Mouse (Mus musculus): Measurements from ENCODE around the gene Gm10392. TPM values are rescaled to one million over a fixed set of nuclear protein-coding genes. Genes with fewer than 3 reads are reported as not detected.

Gm10392 gene
- polyA plus RNA-seq, 1 experiment from 2014 or later = not detected

GRCm38 (mm10) chr11:77489591-77490235 lies 29.3 kb downstream of the Gm10392 start, which contains the start of gene Ankrd13b:
Gene Ankrd13b (minus strand): TSS chr11:77489678.
- Histone ChIP-seq H3K27ac (ENCODE audit: low read length) (peak within 1 kb of the TSS; percentile 89), H3K27me3 (ENCODE audit: control insufficient read depth, insufficient read depth, low read length) (no peaks in the 10 kb centered on the region), H3K9ac (ENCODE audit: low read length) (peak within 1 kb of the TSS; percentile 91), H3K4me2 (ENCODE audit: low read depth, low read length) (peak within 1 kb of the TSS; percentile 90), H3K36me3 (ENCODE audit: control insufficient read depth, insufficient read depth, low read length) (no peaks in the 10 kb centered on the region), H3K9me3 (replicated peaks; ENCODE audit: control insufficient read depth, low read length) (no peaks in the 10 kb centered on the region), H3K4me3 (replicated peaks; ENCODE audit: low read length) (peak within 1 kb of the TSS; percentile 84), H3K4me1 (ENCODE audit: control insufficient read depth, insufficient read depth, low read length) (peaks cover 54% of the 10 kb centered on the region)
- WGBS = 1% methylated on average over 61 of the region's 87 CpGs
- ATAC-seq (ENCODE audit: insufficient read depth, low FRiP score) = peak; percentile 22; the same call in 1 of the 2 replicates

- no peaks in the 10 kb centered on the region for H3K9me3 ChIP-seq (replicated peaks; ENCODE audit: control insufficient read depth, low read length)
- no peaks in the 10 kb centered on the region for H3K36me3 ChIP-seq (ENCODE audit: control insufficient read depth, insufficient read depth, low read length)
- no peak for ATAC-seq (ENCODE audit: insufficient read depth, low FRiP score)
- H3K4me3 ChIP-seq (replicated peaks; ENCODE audit: low read length) = peak overlapping the region; percentile 84
- peak overlapping the region; percentile 90 for H3K4me2 ChIP-seq (ENCODE audit: low read depth, low read length)
- no peaks in the 10 kb centered on the region for H3K27me3 ChIP-seq (ENCODE audit: control insufficient read depth, insufficient read depth, low read length)
- H3K9ac ChIP-seq (ENCODE audit: low read length) = peak overlapping the region; percentile 91
- 3% methylated on average over 55 of the region's 55 CpGs for WGBS
- H3K4me1 ChIP-seq (ENCODE audit: control insufficient read depth, insufficient read depth, low read length) = peaks cover 49% of the 10 kb centered on the region
- no peak overlapping the region for H3K27ac ChIP-seq (ENCODE audit: low read length)
These were observed 30.0 kb downstream of the Gm10392 start for GRCm38 (mm10) chr11:77488771-77489581.

DNA sequence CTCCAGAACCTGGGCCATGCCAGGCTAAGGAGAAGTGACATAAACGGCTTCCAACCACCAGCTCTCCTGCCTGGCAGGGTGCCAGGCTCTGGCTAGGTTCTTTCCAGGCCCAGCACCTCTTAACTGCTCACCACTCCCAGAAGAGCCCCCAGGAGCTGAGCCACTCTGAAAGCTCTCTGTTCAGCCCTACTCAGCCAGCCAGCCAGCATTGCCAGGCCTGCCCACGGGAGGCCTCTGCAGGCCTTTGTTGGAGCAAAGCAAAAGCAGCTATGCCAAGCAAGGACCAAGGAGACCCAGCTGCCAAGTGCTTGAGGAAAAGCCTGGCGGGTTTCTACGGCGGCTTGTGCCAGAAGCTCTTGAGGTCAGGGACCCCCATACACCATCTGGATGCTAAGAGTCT lies 32.2 kb downstream of the Gm10392 start:
- Histone ChIP-seq H3K27ac (ENCODE audit: low read length) (no peak overlapping the region), H3K9ac (ENCODE audit: low read length) (peak overlapping the region; percentile 19; the same call in 1 of the 2 replicates), H3K4me3 (replicated peaks; ENCODE audit: low read length) (no peak overlapping the region), H3K36me3 (ENCODE audit: control insufficient read depth, insufficient read depth, low read length) (no peaks in the 10 kb centered on the region), H3K4me2 (ENCODE audit: low read depth, low read length) (no peak overlapping the region), H3K4me1 (ENCODE audit: control insufficient read depth, insufficient read depth, low read length) (peaks cover 43% of the 10 kb centered on the region), H3K9me3 (replicated peaks; ENCODE audit: control insufficient read depth, low read length) (no peaks in the 10 kb centered on the region), H3K27me3 (ENCODE audit: control insufficient read depth, insufficient read depth, low read length) (no peaks in the 10 kb centered on the region)
- 70% methylated on average over 5 of the region's 5 CpGs for WGBS
- no peak for ATAC-seq (ENCODE audit: insufficient read depth, low FRiP score)

DNA sequence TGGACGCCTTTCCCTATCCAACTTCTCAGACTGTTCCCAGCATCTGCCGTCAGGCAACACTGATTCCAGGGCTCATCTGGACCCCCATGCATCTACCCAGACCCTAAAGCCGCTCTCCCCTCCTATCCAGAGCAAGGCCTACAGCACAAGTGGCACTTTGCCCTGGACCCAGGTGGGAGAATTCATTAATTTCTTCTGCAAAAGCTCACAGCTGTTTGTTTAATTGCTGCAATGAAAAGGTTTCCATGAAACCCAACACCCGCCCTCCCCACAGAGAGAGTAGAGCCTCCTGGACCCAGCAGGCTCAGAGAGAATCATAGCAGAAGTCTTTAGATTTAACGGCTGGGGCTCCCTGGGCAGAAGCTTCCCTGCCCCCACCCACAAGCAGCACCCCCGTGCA lies 33.8 kb downstream of the Gm10392 start:
- Histone ChIP-seq H3K4me2 (ENCODE audit: low read depth, low read length) (no peak overlapping the region), H3K9me3 (replicated peaks; ENCODE audit: control insufficient read depth, low read length) (no peaks in the 10 kb centered on the region), H3K4me1 (ENCODE audit: control insufficient read depth, insufficient read depth, low read length) (peaks cover 29% of the 10 kb centered on the region), H3K27ac (ENCODE audit: low read length) (no peak overlapping the region), H3K27me3 (ENCODE audit: control insufficient read depth, insufficient read depth, low read length) (no peaks in the 10 kb centered on the region), H3K36me3 (ENCODE audit: control insufficient read depth, insufficient read depth, low read length) (no peaks in the 10 kb centered on the region), H3K9ac (ENCODE audit: low read length) (no peak overlapping the region), H3K4me3 (replicated peaks; ENCODE audit: low read length) (no peak overlapping the region)
- no peak for ATAC-seq (ENCODE audit: insufficient read depth, low FRiP score)
- 49% methylated on average over 6 of the region's 6 CpGs for WGBS

- 39% methylated on average over 11 of the region's 11 CpGs for WGBS
- Histone ChIP-seq H3K27ac (ENCODE audit: low read length) (no peak overlapping the region), H3K4me3 (replicated peaks; ENCODE audit: low read length) (no peak overlapping the region), H3K4me2 (ENCODE audit: low read depth, low read length) (no peak overlapping the region), H3K4me1 (ENCODE audit: control insufficient read depth, insufficient read depth, low read length) (peaks cover 22% of the 10 kb centered on the region), H3K27me3 (ENCODE audit: control insufficient read depth, insufficient read depth, low read length) (no peaks in the 10 kb centered on the region), H3K9ac (ENCODE audit: low read length) (no peak overlapping the region), H3K36me3 (ENCODE audit: control insufficient read depth, insufficient read depth, low read length) (no peaks in the 10 kb centered on the region), H3K9me3 (replicated peaks; ENCODE audit: control insufficient read depth, low read length) (no peaks in the 10 kb centered on the region)
- ATAC-seq (ENCODE audit: insufficient read depth, low FRiP score) = no peak
These were observed 35.3 kb downstream of the Gm10392 start for GRCm38 (mm10) chr11:77483510-77484255.

DNA sequence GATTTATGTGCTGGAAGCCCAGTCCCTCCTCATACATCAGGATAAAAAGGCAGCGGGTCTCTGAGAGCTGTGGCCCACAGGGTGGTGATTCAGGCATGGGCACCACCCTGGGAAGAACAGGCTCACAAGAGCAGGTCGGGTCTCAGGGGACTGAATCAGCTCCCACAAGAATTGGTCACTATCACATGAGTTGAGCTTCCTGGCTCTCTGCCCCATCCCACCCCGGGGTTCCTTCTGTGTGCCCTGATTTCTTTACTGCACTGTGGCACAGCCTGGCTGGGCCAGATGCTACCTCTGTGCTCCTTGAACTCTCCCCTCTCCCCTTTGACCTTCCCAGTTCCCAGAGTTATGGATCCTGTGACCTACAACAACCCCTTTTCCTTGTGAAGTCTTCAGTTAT lies 36.0 kb downstream of the Gm10392 start:
- ATAC-seq (ENCODE audit: insufficient read depth, low FRiP score) = no peak
- H3K9me3 ChIP-seq (replicated peaks; ENCODE audit: control insufficient read depth, low read length) = no peaks in the 10 kb centered on the region
- no peak overlapping the region for H3K9ac ChIP-seq (ENCODE audit: low read length)
- no peaks in the 10 kb centered on the region for H3K27me3 ChIP-seq (ENCODE audit: control insufficient read depth, insufficient read depth, low read length)
- WGBS = 51% methylated on average over 3 of the region's 3 CpGs
- H3K4me1 ChIP-seq (ENCODE audit: control insufficient read depth, insufficient read depth, low read length) = peaks cover 17% of the 10 kb centered on the region
- no peak overlapping the region for H3K4me3 ChIP-seq (replicated peaks; ENCODE audit: low read length)
- H3K4me2 ChIP-seq (ENCODE audit: low read depth, low read length) = no peak overlapping the region
- H3K36me3 ChIP-seq (ENCODE audit: control insufficient read depth, insufficient read depth, low read length) = no peaks in the 10 kb centered on the region
- H3K27ac ChIP-seq (ENCODE audit: low read length) = no peak overlapping the region

- Histone ChIP-seq H3K4me2 (ENCODE audit: low read depth, low read length) (no peak overlapping the region), H3K36me3 (ENCODE audit: control insufficient read depth, insufficient read depth, low read length) (no peaks in the 10 kb centered on the region), H3K27me3 (ENCODE audit: control insufficient read depth, insufficient read depth, low read length) (no peaks in the 10 kb centered on the region), H3K9me3 (replicated peaks; ENCODE audit: control insufficient read depth, low read length) (no peaks in the 10 kb centered on the region), H3K4me3 (replicated peaks; ENCODE audit: low read length) (no peak overlapping the region), H3K27ac (ENCODE audit: low read length) (no peak overlapping the region), H3K4me1 (ENCODE audit: control insufficient read depth, insufficient read depth, low read length) (no peaks in the 10 kb centered on the region), H3K9ac (ENCODE audit: low read length) (no peak overlapping the region)
- no peak for ATAC-seq (ENCODE audit: insufficient read depth, low FRiP score)
- 89% methylated on average over 6 of the region's 6 CpGs for WGBS
These were observed 42.1 kb downstream of the Gm10392 start for GRCm38 (mm10) chr11:77476895-77477294.

GRCm38 (mm10) chr11:77476216-77476615 lies 42.8 kb downstream of the Gm10392 start:
- no peaks in the 10 kb centered on the region for H3K27me3 ChIP-seq (ENCODE audit: control insufficient read depth, insufficient read depth, low read length)
- no peak overlapping the region for H3K4me3 ChIP-seq (replicated peaks; ENCODE audit: low read length)
- ATAC-seq (ENCODE audit: insufficient read depth, low FRiP score) = no peak
- no peaks in the 10 kb centered on the region for H3K4me1 ChIP-seq (ENCODE audit: control insufficient read depth, insufficient read depth, low read length)
- WGBS = 94% methylated on average over 14 of the region's 14 CpGs
- no peak overlapping the region for H3K9ac ChIP-seq (ENCODE audit: low read length)
- no peaks in the 10 kb centered on the region for H3K36me3 ChIP-seq (ENCODE audit: control insufficient read depth, insufficient read depth, low read length)
- H3K9me3 ChIP-seq (replicated peaks; ENCODE audit: control insufficient read depth, low read length) = no peaks in the 10 kb centered on the region
- H3K4me2 ChIP-seq (ENCODE audit: low read depth, low read length) = no peak overlapping the region
- H3K27ac ChIP-seq (ENCODE audit: low read length) = no peak overlapping the region

DNA sequence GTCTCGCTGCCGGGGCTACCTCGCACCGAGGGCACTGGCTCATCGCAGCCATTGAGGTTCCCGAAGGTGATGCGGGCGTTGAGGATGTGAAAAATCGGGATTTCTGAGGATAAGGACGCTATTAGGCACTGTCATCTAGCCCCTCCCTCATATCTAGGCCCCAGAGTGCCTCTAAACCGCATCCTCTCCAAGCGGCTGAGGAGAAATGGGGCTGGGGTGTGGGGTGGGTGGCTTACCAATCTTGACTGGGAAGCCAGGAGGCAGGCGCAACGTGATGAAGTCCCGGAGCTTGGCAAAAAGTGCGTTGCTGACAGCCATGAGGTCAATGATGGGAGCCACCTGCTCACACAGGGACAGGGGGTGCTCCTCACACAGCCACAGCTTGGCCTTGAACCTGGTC lies 46.2 kb downstream of the Gm10392 start:
- ATAC-seq (ENCODE audit: insufficient read depth, low FRiP score) = no peak
- WGBS = 87% methylated on average over 16 of the region's 16 CpGs
- Histone ChIP-seq H3K9ac (ENCODE audit: low read length) (no peak overlapping the region), H3K27ac (ENCODE audit: low read length) (no peak overlapping the region), H3K36me3 (ENCODE audit: control insufficient read depth, insufficient read depth, low read length) (no peaks in the 10 kb centered on the region), H3K27me3 (ENCODE audit: control insufficient read depth, insufficient read depth, low read length) (peaks cover 9% of the 10 kb centered on the region), H3K4me3 (replicated peaks; ENCODE audit: low read length) (no peak overlapping the region), H3K9me3 (replicated peaks; ENCODE audit: control insufficient read depth, low read length) (no peaks in the 10 kb centered on the region), H3K4me2 (ENCODE audit: low read depth, low read length) (no peak overlapping the region), H3K4me1 (ENCODE audit: control insufficient read depth, insufficient read depth, low read length) (no peaks in the 10 kb centered on the region)
